Mouse (Mus musculus): Measurements from ENCODE around the gene Ak6. TPM values are rescaled to one million over a fixed set of nuclear protein-coding genes. Genes with fewer than 3 reads are reported as not detected.

Gene Ak6
- polyA plus RNA-seq, 1 experiment from 2014 or later, result 215 TPM

Other genes starting within 250 kb of the Ak6 start
- not detected in 2 replicates for gene Naip1, start 198.1 kb upstream of the Ak6 start, polyA plus RNA-seq (2015; fragmentation: Nextera tagmentation; extraction: Ambion mirVana)
- 39.4 and 39.9 TPM in 2 replicates for gene Gtf2h2, start 158.4 kb upstream of the Ak6 start, polyA plus RNA-seq (2015; fragmentation: Nextera tagmentation; extraction: Ambion mirVana)
- 2.2 and 3.8 TPM in 2 replicates for gene Ocln, start 98.3 kb upstream of the Ak6 start, polyA plus RNA-seq (2015; fragmentation: Nextera tagmentation; extraction: Ambion mirVana)
- gene Marveld2, start 34.0 kb upstream of the Ak6 start, polyA plus RNA-seq (2015; fragmentation: Nextera tagmentation; extraction: Ambion mirVana), result 1.6 and 3.6 TPM in 2 replicates
- 18.4 and 21.6 TPM in 2 replicates for gene Rad17, start 72 bp downstream of the Ak6 start, polyA plus RNA-seq (2015; fragmentation: Nextera tagmentation; extraction: Ambion mirVana)
- 9.3 and 9.5 TPM in 2 replicates for gene Taf9, start 600 bp downstream of the Ak6 start, polyA plus RNA-seq (2015; fragmentation: Nextera tagmentation; extraction: Ambion mirVana)
- 2.6 and 4.1 TPM in 2 replicates for gene Ccdc125, start 18.7 kb downstream of the Ak6 start, polyA plus RNA-seq (2015; fragmentation: Nextera tagmentation; extraction: Ambion mirVana)
- 61.8 and 65.4 TPM in 2 replicates for gene Cdk7, start 80.0 kb downstream of the Ak6 start, polyA plus RNA-seq (2015; fragmentation: Nextera tagmentation; extraction: Ambion mirVana)
- 211 and 283 TPM in 2 replicates for gene Mrps36, start 93.7 kb downstream of the Ak6 start, polyA plus RNA-seq (2015; fragmentation: Nextera tagmentation; extraction: Ambion mirVana)
- 14.0 and 15.6 TPM in 2 replicates for gene Cenph, start 124.9 kb downstream of the Ak6 start, polyA plus RNA-seq (2015; fragmentation: Nextera tagmentation; extraction: Ambion mirVana)
- gene Ccnb1, start 135.6 kb downstream of the Ak6 start, polyA plus RNA-seq (2015; fragmentation: Nextera tagmentation; extraction: Ambion mirVana), result 159 and 183 TPM in 2 replicates
- gene Slc30a5, start 182.4 kb downstream of the Ak6 start, polyA plus RNA-seq (2015; fragmentation: Nextera tagmentation; extraction: Ambion mirVana), result 31.4 and 39.7 TPM in 2 replicates

All from heart, embryonic 15.5 days (tissue).